Mouse (Mus musculus): Measurements from ENCODE around the gene Kcnq1. TPM values are rescaled to one million over a fixed set of nuclear protein-coding genes. Genes with fewer than 3 reads are reported as not detected.

The Kcnq1 gene
- polyA plus RNA-seq, 1 experiment from 2014 or later, result 1.5 TPM

GRCm38 (mm10) chr7:143254901-143255300, 148.7 kb downstream of the Kcnq1 start:
- Histone ChIP-seq H3K27me3 (ENCODE audit: control insufficient read depth, insufficient read depth, low read length) (no peaks in the 10 kb centered on the region), H3K4me3 (ENCODE audit: low read depth, low read length) (no peak overlapping the region), H3K9ac (ENCODE audit: low read length) (no peak overlapping the region), H3K27ac (replicated peaks; ENCODE audit: low read depth, low read length) (no peak overlapping the region), H3K4me1 (ENCODE audit: control insufficient read depth, insufficient read depth, low read length) (0 out of 2 replicates have a peak, but pooled peaks cover 4% of the 10 kb centered on the region), H3K9me3 (ENCODE audit: control insufficient read depth, low read length) (peaks cover 18% of the 10 kb centered on the region; the same call in 1 of the 2 replicates), H3K36me3 (ENCODE audit: control insufficient read depth, insufficient read depth, low read length) (peaks cover 10% of the 10 kb centered on the region), H3K4me2 (ENCODE audit: low read depth, severe bottlenecking) (no peak overlapping the region)
- WGBS, result 92% methylated on average over 2 of the region's 2 CpGs
- ATAC-seq (ENCODE audit: insufficient number of reproducible peaks, low FRiP score, low TSS enrichment, low read depth) (no peak), DNase-seq (ENCODE audit: low spot score) (no peak)

GRCm38 (mm10) chr7:143261246-143261645, 155.1 kb downstream of the Kcnq1 start:
- DNase-seq (ENCODE audit: low spot score), result no peak
- H3K9me3 ChIP-seq (ENCODE audit: control insufficient read depth, low read length), result no peaks in the 10 kb centered on the region
- no peak overlapping the region for H3K4me3 ChIP-seq (ENCODE audit: low read depth, low read length)
- no peak overlapping the region for H3K9ac ChIP-seq (ENCODE audit: low read length)
- no peaks in the 10 kb centered on the region for H3K27me3 ChIP-seq (ENCODE audit: control insufficient read depth, insufficient read depth, low read length)
- no peak for ATAC-seq (ENCODE audit: insufficient number of reproducible peaks, low FRiP score, low TSS enrichment, low read depth)
- peaks cover 2% of the 10 kb centered on the region; the same call in 1 of the 2 replicates for H3K4me1 ChIP-seq (ENCODE audit: control insufficient read depth, insufficient read depth, low read length)
- no peak overlapping the region for H3K27ac ChIP-seq (replicated peaks; ENCODE audit: low read depth, low read length)
- H3K36me3 ChIP-seq (ENCODE audit: control insufficient read depth, insufficient read depth, low read length), result no peaks in the 10 kb centered on the region
- no peak overlapping the region for H3K4me2 ChIP-seq (ENCODE audit: low read depth, severe bottlenecking)

- H3K27me3 ChIP-seq (ENCODE audit: control insufficient read depth, insufficient read depth, low read length), result no peaks in the 10 kb centered on the region
- 32% methylated on average over 3 of the region's 3 CpGs for WGBS
- no peaks in the 10 kb centered on the region for H3K36me3 ChIP-seq (ENCODE audit: control insufficient read depth, insufficient read depth, low read length)
- H3K4me2 ChIP-seq (ENCODE audit: low read depth, severe bottlenecking), result no peak overlapping the region
- peaks cover 7% of the 10 kb centered on the region; the same call in 1 of the 2 replicates for H3K4me1 ChIP-seq (ENCODE audit: control insufficient read depth, insufficient read depth, low read length)
- no peak for DNase-seq (ENCODE audit: low spot score)
- H3K27ac ChIP-seq (replicated peaks; ENCODE audit: low read depth, low read length), result no peak overlapping the region
- no peaks in the 10 kb centered on the region for H3K9me3 ChIP-seq (ENCODE audit: control insufficient read depth, low read length)
- H3K9ac ChIP-seq (ENCODE audit: low read length), result no peak overlapping the region
- no peak for ATAC-seq (ENCODE audit: insufficient number of reproducible peaks, low FRiP score, low TSS enrichment, low read depth)
- H3K4me3 ChIP-seq (ENCODE audit: low read depth, low read length), result no peak overlapping the region
Measured at GRCm38 (mm10) chr7:143263557-143263956, 157.4 kb downstream of the Kcnq1 start.

GRCm38 (mm10) chr7:143263966-143264365, 157.8 kb downstream of the Kcnq1 start:
- peaks cover 7% of the 10 kb centered on the region; the same call in 1 of the 2 replicates for H3K4me1 ChIP-seq (ENCODE audit: control insufficient read depth, insufficient read depth, low read length)
- H3K36me3 ChIP-seq (ENCODE audit: control insufficient read depth, insufficient read depth, low read length), result no peaks in the 10 kb centered on the region
- no peaks in the 10 kb centered on the region for H3K27me3 ChIP-seq (ENCODE audit: control insufficient read depth, insufficient read depth, low read length)
- ATAC-seq (ENCODE audit: insufficient number of reproducible peaks, low FRiP score, low TSS enrichment, low read depth), result no peak
- H3K27ac ChIP-seq (replicated peaks; ENCODE audit: low read depth, low read length), result no peak overlapping the region
- no peak overlapping the region for H3K4me3 ChIP-seq (ENCODE audit: low read depth, low read length)
- no peaks in the 10 kb centered on the region for H3K9me3 ChIP-seq (ENCODE audit: control insufficient read depth, low read length)
- peak; percentile 18 for DNase-seq (ENCODE audit: low spot score)
- 81% methylated on average over 4 of the region's 4 CpGs for WGBS
- no peak overlapping the region for H3K4me2 ChIP-seq (ENCODE audit: low read depth, severe bottlenecking)
- no peak overlapping the region for H3K9ac ChIP-seq (ENCODE audit: low read length)

GRCm38 (mm10) chr7:143265386-143265785, 159.2 kb downstream of the Kcnq1 start:
- 77% methylated on average over 11 of the region's 11 CpGs for WGBS
- Histone ChIP-seq H3K27ac (replicated peaks; ENCODE audit: low read depth, low read length) (no peak overlapping the region), H3K9ac (ENCODE audit: low read length) (no peak overlapping the region), H3K4me3 (ENCODE audit: low read depth, low read length) (no peak overlapping the region), H3K4me1 (ENCODE audit: control insufficient read depth, insufficient read depth, low read length) (peaks cover 7% of the 10 kb centered on the region; the same call in 1 of the 2 replicates), H3K4me2 (ENCODE audit: low read depth, severe bottlenecking) (no peak overlapping the region), H3K27me3 (ENCODE audit: control insufficient read depth, insufficient read depth, low read length) (no peaks in the 10 kb centered on the region), H3K9me3 (ENCODE audit: control insufficient read depth, low read length) (no peaks in the 10 kb centered on the region), H3K36me3 (ENCODE audit: control insufficient read depth, insufficient read depth, low read length) (no peaks in the 10 kb centered on the region)
- DNase-seq (ENCODE audit: low spot score) (no peak), ATAC-seq (ENCODE audit: insufficient number of reproducible peaks, low FRiP score, low TSS enrichment, low read depth) (no peak)

- Histone ChIP-seq H3K27ac (replicated peaks; ENCODE audit: low read depth, low read length) (no peak overlapping the region), H3K36me3 (ENCODE audit: control insufficient read depth, insufficient read depth, low read length) (no peaks in the 10 kb centered on the region), H3K9ac (ENCODE audit: low read length) (no peak overlapping the region), H3K4me1 (ENCODE audit: control insufficient read depth, insufficient read depth, low read length) (peaks cover 7% of the 10 kb centered on the region; the same call in 1 of the 2 replicates), H3K9me3 (ENCODE audit: control insufficient read depth, low read length) (no peaks in the 10 kb centered on the region), H3K4me3 (ENCODE audit: low read depth, low read length) (no peak overlapping the region), H3K27me3 (ENCODE audit: control insufficient read depth, insufficient read depth, low read length) (no peaks in the 10 kb centered on the region), H3K4me2 (ENCODE audit: low read depth, severe bottlenecking) (no peak overlapping the region)
- 52% methylated on average over 8 of the region's 8 CpGs for WGBS
- no peak for ATAC-seq (ENCODE audit: insufficient number of reproducible peaks, low FRiP score, low TSS enrichment, low read depth)
- DNase-seq (ENCODE audit: low spot score), result peak; percentile 19
Measured at GRCm38 (mm10) chr7:143265829-143266438, 159.8 kb downstream of the Kcnq1 start.

- no peak overlapping the region for H3K4me3 ChIP-seq (ENCODE audit: low read depth, low read length)
- H3K4me1 ChIP-seq (ENCODE audit: control insufficient read depth, insufficient read depth, low read length), result 0 out of 2 replicates have a peak, but pooled peaks cover 2% of the 10 kb centered on the region
- WGBS, result 66% methylated on average over 4 of the region's 4 CpGs
- 0 out of 2 replicates have a peak overlapping the region, but pooled peaks have one; percentile 45 for H3K27ac ChIP-seq (replicated peaks; ENCODE audit: low read depth, low read length)
- ATAC-seq (ENCODE audit: insufficient number of reproducible peaks, low FRiP score, low TSS enrichment, low read depth) (no peak), DNase-seq (ENCODE audit: low spot score) (no peak)
- no peak overlapping the region for H3K4me2 ChIP-seq (ENCODE audit: low read depth, severe bottlenecking)
- H3K9me3 ChIP-seq (ENCODE audit: control insufficient read depth, low read length), result no peaks in the 10 kb centered on the region
- no peaks in the 10 kb centered on the region; the same call in 1 of the 2 replicates for H3K36me3 ChIP-seq (ENCODE audit: control insufficient read depth, insufficient read depth, low read length)
- no peaks in the 10 kb centered on the region for H3K27me3 ChIP-seq (ENCODE audit: control insufficient read depth, insufficient read depth, low read length)
- H3K9ac ChIP-seq (ENCODE audit: low read length), result no peak overlapping the region
Measured at GRCm38 (mm10) chr7:143273747-143274146, 167.6 kb downstream of the Kcnq1 start.

- 87% methylated on average over 7 of the region's 7 CpGs for WGBS
- Histone ChIP-seq H3K4me2 (ENCODE audit: low read depth, severe bottlenecking) (no peak overlapping the region), H3K9ac (ENCODE audit: low read length) (no peak overlapping the region), H3K4me3 (ENCODE audit: low read depth, low read length) (no peak overlapping the region), H3K4me1 (ENCODE audit: control insufficient read depth, insufficient read depth, low read length) (0 out of 2 replicates have a peak, but pooled peaks cover 2% of the 10 kb centered on the region), H3K27me3 (ENCODE audit: control insufficient read depth, insufficient read depth, low read length) (no peaks in the 10 kb centered on the region), H3K36me3 (ENCODE audit: control insufficient read depth, insufficient read depth, low read length) (no peaks in the 10 kb centered on the region; the same call in 1 of the 2 replicates), H3K9me3 (ENCODE audit: control insufficient read depth, low read length) (no peaks in the 10 kb centered on the region), H3K27ac (replicated peaks; ENCODE audit: low read depth, low read length) (no peak overlapping the region)
- ATAC-seq (ENCODE audit: insufficient number of reproducible peaks, low FRiP score, low TSS enrichment, low read depth) (no peak), DNase-seq (ENCODE audit: low spot score) (no peak)
Measured at GRCm38 (mm10) chr7:143275030-143275429, 168.9 kb downstream of the Kcnq1 start.

Data from limb, embryonic 11.5 days (tissue).